Mouse (Mus musculus) hindlimb bud, embryonic 11.5 days (tissue): ENCODE data around the gene Rbfox3.

Source experiments
- DNase-seq: peaks from one replicate; pipeline ENCODE4 v3.0.0-alpha.2; 2012; ENCODE audit warnings: low read depth, low spot score; ENCODE audit errors: extremely low spot score

The Rbfox3 gene

GRCm38 (mm10) chr11:118485780-118486179 is 425.6 kb downstream of the Rbfox3 start:
- DNase-seq: no peak

- DNase-seq: no peak
Measured at GRCm38 (mm10) chr11:118485338-118485737, 426.1 kb downstream of the Rbfox3 start.

GRCm38 (mm10) chr11:118484169-118484568 is 427.2 kb downstream of the Rbfox3 start:
- no peak for DNase-seq

- DNase-seq: no peak
Measured at GRCm38 (mm10) chr11:118481751-118482150, 429.6 kb downstream of the Rbfox3 start.

- DNase-seq: no peak
Measured at GRCm38 (mm10) chr11:118481231-118481630, 430.2 kb downstream of the Rbfox3 start.

GRCm38 (mm10) chr11:118479776-118480175 is 431.6 kb downstream of the Rbfox3 start:
- DNase-seq: no peak

GRCm38 (mm10) chr11:118476396-118477373 is 434.7 kb downstream of the Rbfox3 start, which contains the start of gene Engase:
Gene Engase (plus strand): TSS chr11:118476829.
- peak; percentile 63 for DNase-seq

GRCm38 (mm10) chr11:118475496-118476083 is 435.8 kb downstream of the Rbfox3 start:
- DNase-seq: no peak

- no peak for DNase-seq
Measured at GRCm38 (mm10) chr11:118473842-118474500, 437.4 kb downstream of the Rbfox3 start.

- no peak for DNase-seq
Measured at GRCm38 (mm10) chr11:118473161-118473560, 438.2 kb downstream of the Rbfox3 start.

- DNase-seq: no peak
Measured at GRCm38 (mm10) chr11:118471676-118472075, 439.7 kb downstream of the Rbfox3 start.

GRCm38 (mm10) chr11:118470234-118470966 is 441.0 kb downstream of the Rbfox3 start:
- DNase-seq: no peak

GRCm38 (mm10) chr11:118469509-118470160 is 441.8 kb downstream of the Rbfox3 start:
- no peak for DNase-seq

- DNase-seq: no peak
Measured at GRCm38 (mm10) chr11:118467441-118468035, 443.9 kb downstream of the Rbfox3 start.

GRCm38 (mm10) chr11:118460280-118460679 is 451.1 kb downstream of the Rbfox3 start:
- no peak for DNase-seq

GRCm38 (mm10) chr11:118459536-118459935 is 451.9 kb downstream of the Rbfox3 start:
- DNase-seq: no peak

GRCm38 (mm10) chr11:118459051-118459450 is 452.3 kb downstream of the Rbfox3 start:
- no peak for DNase-seq

- no peak for DNase-seq
Measured at GRCm38 (mm10) chr11:118456937-118457336, 454.5 kb downstream of the Rbfox3 start.

- DNase-seq: no peak
Measured at GRCm38 (mm10) chr11:118455788-118456187, 455.6 kb downstream of the Rbfox3 start.
